In the genomic region with DNA sequence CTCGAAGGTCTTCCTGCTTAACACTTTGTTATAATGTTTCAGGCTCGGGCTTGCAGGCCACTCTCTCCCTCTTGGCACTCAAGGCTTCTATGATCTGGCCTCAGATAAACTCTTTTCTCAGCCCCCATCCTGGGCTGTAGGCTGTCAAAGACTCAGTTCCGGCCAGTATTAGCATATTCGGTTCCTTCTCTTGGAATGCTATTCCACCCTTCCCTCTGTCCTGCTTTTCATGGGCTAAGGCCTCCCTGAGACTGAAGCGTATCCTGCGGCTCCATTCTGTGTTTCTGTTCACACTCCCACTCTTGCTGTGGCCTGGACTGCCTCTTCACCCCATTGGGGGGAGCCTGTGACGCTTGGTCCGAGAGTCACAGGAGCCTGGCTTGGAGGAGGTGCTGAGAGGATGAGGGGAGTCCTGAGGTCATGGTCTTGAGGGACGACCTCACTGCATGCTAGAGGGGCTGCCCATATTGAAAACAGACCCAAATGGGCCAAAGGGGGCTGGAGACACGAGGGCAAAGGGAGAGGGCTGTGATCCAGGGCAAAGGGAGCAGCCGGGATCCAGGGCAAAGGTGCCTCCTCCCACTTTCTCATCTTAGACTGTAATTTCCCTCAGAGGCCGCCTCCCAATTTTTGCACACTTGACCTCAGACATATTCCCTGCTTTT, we compare ENCODE assay signal across 11 mouse cellular contexts. TPM values are rescaled to one million over a fixed set of nuclear protein-coding genes. Genes with fewer than 3 reads are reported as not detected.
DNase-seq lines count a peak whose midpoint lies in the region; ATAC-seq and TF ChIP-seq lines count a peak whose summit lies in the region.
"Had no signal": no experiment of that assay in that cellular context is flagged by ENCODE, and none has a peak within 500 bp of the region (broad histone marks: within the 10 kb centered on the region; RNA-seq: fewer than 3 reads in every experiment).

No protein-coding gene starts in this region.

- H3K4me1 ChIP-seq in kidney, embryonic 15.5 days = peaks cover 21% of the 10 kb centered on the region
- peaks cover 6% of the 10 kb centered on the region; the same call in 1 of the 2 replicates for H3K4me1 ChIP-seq in forebrain, embryonic 11.5 days (replicated peaks; ENCODE audit: control insufficient read depth, insufficient read depth, low read length)
- peaks cover 11% of the 10 kb centered on the region; the same call in 1 of the 2 replicates for H3K4me1 ChIP-seq in limb, embryonic 14.5 days (ENCODE audit: control insufficient read depth, insufficient read depth, low read length)
- no peaks in the 10 kb centered on the region for H3K4me1 ChIP-seq in stomach, postnatal 0 days (replicated peaks; ENCODE audit: control insufficient read depth, insufficient read depth)

- no peak for TF ChIP-seq POLR2A in limb, embryonic 14.5 days (IDR thresholded peaks at IDR 0.05; ENCODE audit: borderline replicate concordance, extremely low read depth, insufficient read depth, insufficient read length)

- TF ChIP-seq EP300 in stomach, postnatal 0 days (optimal IDR thresholded peaks at IDR 0.05) = no peak

- peak overlapping the region; percentile 32; the same call in 1 of the 2 replicates for H3K4me3 ChIP-seq in kidney, embryonic 15.5 days (replicated peaks)
- H3K4me3 ChIP-seq in forebrain, embryonic 11.5 days (ENCODE audit: low read depth, low read length) = 0 out of 2 replicates have a peak overlapping the region, but pooled peaks have one; percentile 17
- H3K4me3 ChIP-seq in limb, embryonic 14.5 days (replicated peaks; ENCODE audit: low read length) = peak overlapping the region; percentile 30; the same call in 1 of the 2 replicates
- no peak overlapping the region for H3K4me3 ChIP-seq in stomach, postnatal 0 days (ENCODE audit: low read depth, low read length)

- TF ChIP-seq CTCF in stomach, postnatal 0 days (IDR thresholded peaks at IDR 0.05; ENCODE audit: low read depth) = no peak

- no peaks in the 10 kb centered on the region for H3K9me3 ChIP-seq in kidney, embryonic 15.5 days (replicated peaks)
- no peaks in the 10 kb centered on the region for H3K9me3 ChIP-seq in forebrain, embryonic 11.5 days (ENCODE audit: control insufficient read depth, low read length)
- H3K9me3 ChIP-seq in limb, embryonic 14.5 days (ENCODE audit: control insufficient read depth, low read length) = no peaks in the 10 kb centered on the region
- H3K9me3 ChIP-seq in stomach, postnatal 0 days (ENCODE audit: control insufficient read depth, low read length) = no peaks in the 10 kb centered on the region

- no peak overlapping the region for H3K9ac ChIP-seq in kidney, embryonic 15.5 days
- no peak overlapping the region for H3K9ac ChIP-seq in forebrain, embryonic 11.5 days (ENCODE audit: low read length)
- H3K9ac ChIP-seq in limb, embryonic 14.5 days (ENCODE audit: low read depth, low read length, severe bottlenecking) = 0 out of 2 replicates have a peak overlapping the region, but pooled peaks have one; percentile 28
- no peak overlapping the region for H3K9ac ChIP-seq in stomach, postnatal 0 days (ENCODE audit: low read length)

- H3K4me2 ChIP-seq in kidney, embryonic 15.5 days = peak overlapping the region; percentile 52
- H3K4me2 ChIP-seq in forebrain, embryonic 11.5 days (ENCODE audit: low read depth, low read length, severe bottlenecking) = peak overlapping the region; percentile 39
- peak overlapping the region; percentile 44; the same call in 1 of the 2 replicates for H3K4me2 ChIP-seq in limb, embryonic 14.5 days (replicated peaks; ENCODE audit: low read depth, low read length, severe bottlenecking)
- H3K4me2 ChIP-seq in stomach, postnatal 0 days (replicated peaks; ENCODE audit: low read depth) = 0 out of 2 replicates have a peak overlapping the region, but pooled peaks have one; percentile 40

- ATAC-seq in kidney, embryonic 15.5 days (replicated peaks; ENCODE audit: low FRiP score) = peak; percentile 29; the same call in 1 of the 2 replicates
- 0 out of 2 replicates have a peak, but pooled peaks have one; percentile 10 for ATAC-seq in forebrain, embryonic 11.5 days (replicated peaks; ENCODE audit: low FRiP score)
- no peak for ATAC-seq in limb, embryonic 14.5 days (ENCODE audit: low FRiP score, low read depth)
- no peak for ATAC-seq in stomach, postnatal 0 days (ENCODE audit: low FRiP score, low TSS enrichment)

- H3K27me3 ChIP-seq in kidney, embryonic 15.5 days = peaks cover 66% of the 10 kb centered on the region
- H3K27me3 ChIP-seq in forebrain, embryonic 11.5 days (ENCODE audit: control insufficient read depth, insufficient read depth, low read length) = peaks cover 47% of the 10 kb centered on the region
- peaks cover 48% of the 10 kb centered on the region for H3K27me3 ChIP-seq in limb, embryonic 14.5 days (ENCODE audit: control insufficient read depth, insufficient read depth, low read length)
- peaks cover 8% of the 10 kb centered on the region; the same call in 1 of the 2 replicates for H3K27me3 ChIP-seq in stomach, postnatal 0 days (ENCODE audit: control insufficient read depth, insufficient read depth, low read length)

- DNase-seq in kidney, postnatal 36 days = no peak
- no peak for DNase-seq in forebrain, embryonic 11.5 days (ENCODE audit: low spot score)
- no peak for DNase-seq in limb, embryonic 14.5 days (ENCODE audit: low spot score)
- DNase-seq in stomach, postnatal 0 days (ENCODE audit: low spot score) = no peak
- DNase-seq in frontal cortex, postnatal 36 days (ENCODE audit: low spot score in 2 of 2) = no peak
- no peak for DNase-seq in natural killer cell, adult 2 months (ENCODE audit: low spot score in 2 of 2)
- no peak for DNase-seq in gastrocnemius, adult 8-10 months (ENCODE audit: low spot score in 2 of 2)
- DNase-seq: gastrocnemius, postnatal 14 days had no signal

- no peaks in the 10 kb centered on the region for H3K36me3 ChIP-seq in kidney, embryonic 15.5 days
- H3K36me3 ChIP-seq in forebrain, embryonic 11.5 days (ENCODE audit: control insufficient read depth, insufficient read depth, low read length) = no peaks in the 10 kb centered on the region
- no peaks in the 10 kb centered on the region for H3K36me3 ChIP-seq in limb, embryonic 14.5 days (ENCODE audit: control insufficient read depth, insufficient read depth, low read length)
- H3K36me3 ChIP-seq in stomach, postnatal 0 days (ENCODE audit: control insufficient read depth, insufficient read depth, low read length) = no peaks in the 10 kb centered on the region

- WGBS in kidney, embryonic 15.5 days = 12% methylated on average over 12 of the region's 12 CpGs
- 18% methylated on average over 12 of the region's 12 CpGs for WGBS in forebrain, embryonic 11.5 days
- WGBS in limb, embryonic 14.5 days = 16% methylated on average over 12 of the region's 12 CpGs
- 16% methylated on average over 12 of the region's 12 CpGs for WGBS in stomach, postnatal 0 days

- no peak overlapping the region for H3K27ac ChIP-seq in kidney, embryonic 15.5 days
- no peak overlapping the region for H3K27ac ChIP-seq in forebrain, embryonic 11.5 days (ENCODE audit: low read depth, low read length)
- H3K27ac ChIP-seq in limb, embryonic 14.5 days (replicated peaks; ENCODE audit: low read depth, low read length) = no peak overlapping the region
- no peak overlapping the region for H3K27ac ChIP-seq in stomach, postnatal 0 days (replicated peaks)

RNA-seq across cellular contexts. Expression of a gene that starts 2.3 kb away (rescaled TPM):
- polyA plus RNA-seq in kidney, embryonic 15.5 days (2015; fragmentation: Nextera tagmentation; extraction: Ambion mirVana) = not detected in 2 replicates
- polyA plus RNA-seq in forebrain, embryonic 11.5 days (2014; fragmentation: Nextera tagmentation; extraction: Ambion mirVana) = not detected in 2 replicates
- polyA plus RNA-seq in limb, embryonic 14.5 days (2012; rRNA removed) = 0.04 TPM in 1 of 2 replicates, not detected in the other
- not detected in 2 replicates for polyA plus RNA-seq in limb, embryonic 14.5 days (2014; fragmentation: Nextera tagmentation; extraction: Ambion mirVana)
- 0.05 TPM in 1 of 2 replicates, not detected in the other for polyA plus RNA-seq in stomach, postnatal 0 days (2015; fragmentation: Nextera tagmentation; extraction: Ambion mirVana)
- under 1 TPM; 0.19 to 0.38 (median 0.29) TPM for total RNA-seq in gastrocnemius, adult 8-10 months (2022)
- polyA plus RNA-seq: liver, embryonic 16.5 days had no signal

RNA-seq across cellular contexts. Expression of a gene that starts 18.1 kb away (rescaled TPM):
- 84.4 and 94.9 TPM in 2 replicates for polyA plus RNA-seq in kidney, embryonic 15.5 days (2015; fragmentation: Nextera tagmentation; extraction: Ambion mirVana)
- 82.6 and 100 TPM in 2 replicates for polyA plus RNA-seq in forebrain, embryonic 11.5 days (2014; fragmentation: Nextera tagmentation; extraction: Ambion mirVana)
- polyA plus RNA-seq in limb, embryonic 14.5 days (2012; rRNA removed) = 51.1 and 57.5 TPM in 2 replicates
- polyA plus RNA-seq in limb, embryonic 14.5 days (2014; fragmentation: Nextera tagmentation; extraction: Ambion mirVana) = 66.9 and 70.0 TPM in 2 replicates
- 73.7 and 77.6 TPM in 2 replicates for polyA plus RNA-seq in stomach, postnatal 0 days (2015; fragmentation: Nextera tagmentation; extraction: Ambion mirVana)
- total RNA-seq in gastrocnemius, adult 8-10 months (2022) = 1 to 10 TPM; 6.7 to 8.2 (median 7.1) TPM

RNA-seq across cellular contexts. Expression of a gene that starts 41.1 kb away (rescaled TPM):
- not detected in 2 replicates for polyA plus RNA-seq in kidney, embryonic 15.5 days (2015; fragmentation: Nextera tagmentation; extraction: Ambion mirVana)
- not detected in 2 replicates for polyA plus RNA-seq in forebrain, embryonic 11.5 days (2014; fragmentation: Nextera tagmentation; extraction: Ambion mirVana)
- 0.04 and 0.12 TPM in 2 replicates for polyA plus RNA-seq in limb, embryonic 14.5 days (2012; rRNA removed)
- 0.06 TPM in 1 of 2 replicates, not detected in the other for polyA plus RNA-seq in limb, embryonic 14.5 days (2014; fragmentation: Nextera tagmentation; extraction: Ambion mirVana)
- not detected in 2 replicates for polyA plus RNA-seq in stomach, postnatal 0 days (2015; fragmentation: Nextera tagmentation; extraction: Ambion mirVana)
- total RNA-seq in gastrocnemius, adult 8-10 months (2022) = not detected
- total RNA-seq: gastrocnemius, postnatal 14 days; MEL had no signal
- polyA plus RNA-seq: liver, embryonic 16.5 days had no signal

RNA-seq across cellular contexts. Expression of a gene that starts 57.8 kb away (rescaled TPM):
- polyA plus RNA-seq in kidney, embryonic 15.5 days (2015; fragmentation: Nextera tagmentation; extraction: Ambion mirVana) = 123 and 126 TPM in 2 replicates
- 140 and 143 TPM in 2 replicates for polyA plus RNA-seq in forebrain, embryonic 11.5 days (2014; fragmentation: Nextera tagmentation; extraction: Ambion mirVana)
- 29.4 and 54.7 TPM in 2 replicates for polyA plus RNA-seq in limb, embryonic 14.5 days (2012; rRNA removed)
- polyA plus RNA-seq in limb, embryonic 14.5 days (2014; fragmentation: Nextera tagmentation; extraction: Ambion mirVana) = 75.1 and 85.2 TPM in 2 replicates
- polyA plus RNA-seq in stomach, postnatal 0 days (2015; fragmentation: Nextera tagmentation; extraction: Ambion mirVana) = 45.7 and 50.1 TPM in 2 replicates
- 10 to 100 TPM; 17.2 to 25.7 (median 19.4) TPM for total RNA-seq in gastrocnemius, adult 8-10 months (2022)

RNA-seq across cellular contexts. Expression of a gene that starts 57.8 kb away (rescaled TPM):
- 14.9 and 15.3 TPM in 2 replicates for polyA plus RNA-seq in kidney, embryonic 15.5 days (2015; fragmentation: Nextera tagmentation; extraction: Ambion mirVana)
- 17.3 and 20.8 TPM in 2 replicates for polyA plus RNA-seq in forebrain, embryonic 11.5 days (2014; fragmentation: Nextera tagmentation; extraction: Ambion mirVana)
- 22.3 and 27.9 TPM in 2 replicates for polyA plus RNA-seq in limb, embryonic 14.5 days (2012; rRNA removed)
- 12.4 and 14.0 TPM in 2 replicates for polyA plus RNA-seq in limb, embryonic 14.5 days (2014; fragmentation: Nextera tagmentation; extraction: Ambion mirVana)
- polyA plus RNA-seq in stomach, postnatal 0 days (2015; fragmentation: Nextera tagmentation; extraction: Ambion mirVana) = 4.2 and 4.4 TPM in 2 replicates
- 1 to 10 TPM; 2.4 to 3.8 (median 3.3) TPM for total RNA-seq in gastrocnemius, adult 8-10 months (2022)

Comparison
In these comparisons a context has a peak if more than half of its experiments do, and no peak if none do; other contexts are left out.
1. ATAC-seq: peak in kidney, embryonic 15.5 days (single experiment) and forebrain, embryonic 11.5 days (single experiment); none in limb, embryonic 14.5 days (single experiment) and stomach, postnatal 0 days (single experiment).
2. Peak in every context shown above with its lines, with median percentiles within 50 percentile points of each other: H3K4me2 ChIP-seq.